Mouse (Mus musculus): ENCODE data around the gene Luc7l2.

- TF ChIP-seq CTCF (IDR thresholded peaks at IDR 0.05) (no peak), POLR2A (IDR thresholded peaks at IDR 0.05; ENCODE audit: insufficient read depth, low read depth, low read length) (no peak)
Measured at GRCm38 (mm10) chr6:38512096-38512495, 39.0 kb upstream of the Luc7l2 start.

Data from heart, adult 2 months (tissue).